Mouse (Mus musculus): ENCODE measurements at regions not wholly inside any gene's neighbourhood (a gene's known extent, or its start where the extent isn't known, plus 50 kb on each side); places are given as distances from the start of the nearest gene placed in this dataset.

GRCm38 (mm10) chr17:45873996-45874395, 140.4 kb upstream of the 1600014C23Rik start:
- 0 out of 2 replicates have a peak overlapping the region, but pooled peaks have one; percentile 28 for H3K9ac ChIP-seq (ENCODE audit: insufficient read depth, low read depth, low read length, poor library complexity, severe bottlenecking)
- DNase-seq (ENCODE audit: low read depth, low spot score), result no peak
- no peak for TF ChIP-seq ZC3H11A (IDR thresholded peaks at IDR 0.05; ENCODE audit: borderline replicate concordance, low read depth, low read length)
- no peak for TF ChIP-seq ZNF384 (IDR thresholded peaks at IDR 0.05; ENCODE audit: low read depth, low read length)
- no peak for TF ChIP-seq MAFK (IDR thresholded peaks at IDR 0.05; ENCODE audit: insufficient read depth, low read depth, low read length)
- TF ChIP-seq CHD2 (IDR thresholded peaks at IDR 0.05; ENCODE audit: low read depth, low read length), result no peak
- TF ChIP-seq HCFC1 (IDR thresholded peaks at IDR 0.05; ENCODE audit: borderline replicate concordance, insufficient read depth, low read length), result no peak
- H3K4me1 ChIP-seq (ENCODE audit: control insufficient read depth in 2 of 2, insufficient read depth in 2 of 2, low read length in 2 of 2, poor library complexity in 1 of 2), result peaks cover 4 to 25% of the 10 kb centered on the region in 2 experiments; a peak in 3 of 4 replicates
- no peaks in the 10 kb centered on the region for H3K9me3 ChIP-seq (ENCODE audit: control insufficient read depth, insufficient read depth, low read depth, low read length)
- in situ Hi-C loops (cut with MboI; ENCODE audit: low sequenced_read_pairs in 2 of 2, unreplicated experiment in 2 of 2), result no loop called here
- H3K27ac ChIP-seq (ENCODE audit: insufficient read depth, low read depth, low read length, poor library complexity, severe bottlenecking), result no peak overlapping the region; the same call in 1 of the 2 replicates
- H3K4me3 ChIP-seq (ENCODE audit: insufficient read depth in 1 of 2, low read depth in 1 of 2, low read length in 2 of 2, poor library complexity in 1 of 2, severe bottlenecking in 1 of 2), result no peak overlapping the region
- no peaks in the 10 kb centered on the region for H3K36me3 ChIP-seq (ENCODE audit: control insufficient read depth, insufficient read depth, low read length, poor library complexity, severe bottlenecking)

- TF ChIP-seq HCFC1 (IDR thresholded peaks at IDR 0.05; ENCODE audit: borderline replicate concordance, insufficient read depth, low read length), result no peak
- no peak for TF ChIP-seq ZNF384 (IDR thresholded peaks at IDR 0.05; ENCODE audit: low read depth, low read length)
- TF ChIP-seq CHD2 (IDR thresholded peaks at IDR 0.05; ENCODE audit: low read depth, low read length), result no peak
- no peak for TF ChIP-seq MAFK (IDR thresholded peaks at IDR 0.05; ENCODE audit: insufficient read depth, low read depth, low read length)
- TF ChIP-seq ZC3H11A (IDR thresholded peaks at IDR 0.05; ENCODE audit: borderline replicate concordance, low read depth, low read length), result no peak
- peaks cover 4 to 25% of the 10 kb centered on the region in 2 experiments; a peak in 3 of 4 replicates for H3K4me1 ChIP-seq (ENCODE audit: control insufficient read depth in 2 of 2, insufficient read depth in 2 of 2, low read length in 2 of 2, poor library complexity in 1 of 2)
- no peaks in the 10 kb centered on the region for H3K36me3 ChIP-seq (ENCODE audit: control insufficient read depth, insufficient read depth, low read length, poor library complexity, severe bottlenecking)
- H3K27ac ChIP-seq (ENCODE audit: insufficient read depth, low read depth, low read length, poor library complexity, severe bottlenecking), result peak overlapping the region; percentile 6; the same call in 1 of the 2 replicates
- DNase-seq (ENCODE audit: low read depth, low spot score), result peak; percentile 40
- in situ Hi-C loops (cut with MboI; ENCODE audit: low sequenced_read_pairs in 2 of 2, unreplicated experiment in 2 of 2), result no loop called here
- no peaks in the 10 kb centered on the region for H3K9me3 ChIP-seq (ENCODE audit: control insufficient read depth, insufficient read depth, low read depth, low read length)
- H3K4me3 ChIP-seq (ENCODE audit: insufficient read depth in 1 of 2, low read depth in 1 of 2, low read length in 2 of 2, poor library complexity in 1 of 2, severe bottlenecking in 1 of 2), result 0 out of 4 replicates have a peak overlapping the region, but pooled peaks of 1 of the 2 experiments have one; percentile 24
- peak overlapping the region; percentile 2; the same call in 1 of the 2 replicates for H3K9ac ChIP-seq (ENCODE audit: insufficient read depth, low read depth, low read length, poor library complexity, severe bottlenecking)
Observed at GRCm38 (mm10) chr17:45873200-45873955, 139.7 kb upstream of the 1600014C23Rik start.

GRCm38 (mm10) chr17:45871666-45872653, 138.3 kb upstream of the 1600014C23Rik start:
- Histone ChIP-seq H3K36me3 (ENCODE audit: control insufficient read depth, insufficient read depth, low read length, poor library complexity, severe bottlenecking) (no peaks in the 10 kb centered on the region), H3K9ac (ENCODE audit: insufficient read depth, low read depth, low read length, poor library complexity, severe bottlenecking) (no peak overlapping the region), H3K4me3 (ENCODE audit: insufficient read depth in 1 of 2, low read depth in 1 of 2, low read length in 2 of 2, poor library complexity in 1 of 2, severe bottlenecking in 1 of 2) (no peak overlapping the region), H3K4me1 (ENCODE audit: control insufficient read depth in 2 of 2, insufficient read depth in 2 of 2, low read length in 2 of 2, poor library complexity in 1 of 2) (peaks cover 4 to 33% of the 10 kb centered on the region in 2 experiments; a peak in 3 of 4 replicates), H3K27ac (ENCODE audit: insufficient read depth, low read depth, low read length, poor library complexity, severe bottlenecking) (no peak overlapping the region), H3K9me3 (ENCODE audit: control insufficient read depth, insufficient read depth, low read depth, low read length) (no peaks in the 10 kb centered on the region)
- in situ Hi-C loops (cut with MboI; ENCODE audit: low sequenced_read_pairs in 2 of 2, unreplicated experiment in 2 of 2), result no loop called here
- DNase-seq (ENCODE audit: low read depth, low spot score), result no peak
- TF ChIP-seq CHD2 (IDR thresholded peaks at IDR 0.05; ENCODE audit: low read depth, low read length) (no peak), MAFK (IDR thresholded peaks at IDR 0.05; ENCODE audit: insufficient read depth, low read depth, low read length) (no peak), ZC3H11A (IDR thresholded peaks at IDR 0.05; ENCODE audit: borderline replicate concordance, low read depth, low read length) (no peak), HCFC1 (IDR thresholded peaks at IDR 0.05; ENCODE audit: borderline replicate concordance, insufficient read depth, low read length) (no peak), ZNF384 (IDR thresholded peaks at IDR 0.05; ENCODE audit: low read depth, low read length) (no peak)

- Histone ChIP-seq H3K9ac (ENCODE audit: insufficient read depth, low read depth, low read length, poor library complexity, severe bottlenecking) (no peak overlapping the region), H3K27ac (ENCODE audit: insufficient read depth, low read depth, low read length, poor library complexity, severe bottlenecking) (no peak overlapping the region), H3K4me1 (ENCODE audit: control insufficient read depth in 2 of 2, insufficient read depth in 2 of 2, low read length in 2 of 2, poor library complexity in 1 of 2) (peaks cover 7 to 33% of the 10 kb centered on the region in 2 experiments), H3K36me3 (ENCODE audit: control insufficient read depth, insufficient read depth, low read length, poor library complexity, severe bottlenecking) (no peaks in the 10 kb centered on the region), H3K9me3 (ENCODE audit: control insufficient read depth, insufficient read depth, low read depth, low read length) (no peaks in the 10 kb centered on the region), H3K4me3 (ENCODE audit: insufficient read depth in 1 of 2, low read depth in 1 of 2, low read length in 2 of 2, poor library complexity in 1 of 2, severe bottlenecking in 1 of 2) (no peak overlapping the region)
- no peak for DNase-seq (ENCODE audit: low read depth, low spot score)
- in situ Hi-C loops (cut with MboI; ENCODE audit: low sequenced_read_pairs in 2 of 2, unreplicated experiment in 2 of 2), result no loop called here
- TF ChIP-seq MAFK (IDR thresholded peaks at IDR 0.05; ENCODE audit: insufficient read depth, low read depth, low read length) (no peak), ZNF384 (IDR thresholded peaks at IDR 0.05; ENCODE audit: low read depth, low read length) (no peak), HCFC1 (IDR thresholded peaks at IDR 0.05; ENCODE audit: borderline replicate concordance, insufficient read depth, low read length) (no peak)
Observed at GRCm38 (mm10) chr17:45871067-45871466, 137.4 kb upstream of the 1600014C23Rik start.
